Mouse (Mus musculus): ENCODE measurements around the gene Tmem184b.

Tmem184b gene

GRCm38 (mm10) chr15:79399231-79400052 lies 3.9 kb downstream of the Tmem184b start:
- no peak for DNase-seq (ENCODE audit: low spot score)

GRCm38 (mm10) chr15:79396736-79397135 lies 6.6 kb downstream of the Tmem184b start:
- peak; percentile 88 for DNase-seq (ENCODE audit: low spot score)

GRCm38 (mm10) chr15:79395281-79395680 lies 8.1 kb downstream of the Tmem184b start:
- no peak for DNase-seq (ENCODE audit: low spot score)

GRCm38 (mm10) chr15:79394842-79395241 lies 8.5 kb downstream of the Tmem184b start:
- DNase-seq (ENCODE audit: low spot score), result peak; percentile 68

- DNase-seq (ENCODE audit: low spot score), result no peak
These were observed 10.3 kb downstream of the Tmem184b start for GRCm38 (mm10) chr15:79393101-79393500.

- DNase-seq (ENCODE audit: low spot score), result no peak
These were observed 10.8 kb downstream of the Tmem184b start for GRCm38 (mm10) chr15:79392527-79392926.

- peak; percentile 80 for DNase-seq (ENCODE audit: low spot score)
These were observed 11.8 kb downstream of the Tmem184b start for GRCm38 (mm10) chr15:79391447-79392093.

- DNase-seq (ENCODE audit: low spot score), result peak; percentile 84
These were observed 12.9 kb downstream of the Tmem184b start for GRCm38 (mm10) chr15:79390434-79390833.

GRCm38 (mm10) chr15:79388171-79388570 lies 15.2 kb downstream of the Tmem184b start:
- peak; percentile 57 for DNase-seq (ENCODE audit: low spot score)

- DNase-seq (ENCODE audit: low spot score), result no peak
These were observed 15.8 kb downstream of the Tmem184b start for GRCm38 (mm10) chr15:79387611-79388010.

GRCm38 (mm10) chr15:79387081-79387480 lies 16.3 kb downstream of the Tmem184b start:
- DNase-seq (ENCODE audit: low spot score), result no peak

- no peak for DNase-seq (ENCODE audit: low spot score)
These were observed 21.7 kb downstream of the Tmem184b start for GRCm38 (mm10) chr15:79381644-79382043.

- DNase-seq (ENCODE audit: low spot score), result peak; percentile 85
These were observed 22.6 kb downstream of the Tmem184b start for GRCm38 (mm10) chr15:79380468-79381444.

GRCm38 (mm10) chr15:79379658-79380057 lies 23.7 kb downstream of the Tmem184b start:
- DNase-seq (ENCODE audit: low spot score), result no peak

- DNase-seq (ENCODE audit: low spot score), result no peak
These were observed 24.8 kb downstream of the Tmem184b start for GRCm38 (mm10) chr15:79378608-79379007.

GRCm38 (mm10) chr15:79377681-79378080 lies 25.7 kb downstream of the Tmem184b start:
- DNase-seq (ENCODE audit: low spot score), result peak; percentile 89

GRCm38 (mm10) chr15:79374760-79375159 lies 28.6 kb downstream of the Tmem184b start:
- no peak for DNase-seq (ENCODE audit: low spot score)

GRCm38 (mm10) chr15:79370281-79370843 lies 33.0 kb downstream of the Tmem184b start:
- DNase-seq (ENCODE audit: low spot score), result no peak

GRCm38 (mm10) chr15:79369452-79370280 lies 33.7 kb downstream of the Tmem184b start:
- no peak for DNase-seq (ENCODE audit: low spot score)

- peak; percentile 71 for DNase-seq (ENCODE audit: low spot score)
These were observed 34.4 kb downstream of the Tmem184b start for GRCm38 (mm10) chr15:79368861-79369440.
